Mouse (Mus musculus) MEL (cell line): Measurements from ENCODE around the gene Tm4sf20. TPM values are rescaled to one million over a fixed set of nuclear protein-coding genes. Genes with fewer than 3 reads are reported as not detected.

ENCODE experiments used
- DNase-seq: peaks from one replicate; pipeline ENCODE4 v3.0.0; 2011; ENCODE audit warnings: low read depth, low spot score
- H3K27ac ChIP-seq: 2 replicates; pipeline ENCODE4 v1.5.1; 2012; ENCODE audit warnings: low read depth, mild to moderate bottlenecking, control low read depth, low read length, moderate library complexity; ENCODE audit not compliant: control insufficient read depth
- H3K27me3 ChIP-seq, 2 experiments: fragments of 150-350 bp in 1 of 2; sonication (generic) in 1 of 2; 2 replicates each; pipeline ENCODE4 v1.6.1; 2012; ENCODE audit warnings: low read length in 2 of 2, mild to moderate bottlenecking in 2 of 2, improper control_type of control experiment in 1 of 2, moderate library complexity in 1 of 2; ENCODE audit not compliant: insufficient read depth in 2 of 2, control insufficient read depth in 1 of 2
- H3K36me3 ChIP-seq, 2 experiments: 2 replicates each; pipeline ENCODE4 v1.6.1; 2012 to 2014; ENCODE audit warnings: low read length in 2 of 2, improper control_type of control experiment in 1 of 2, inconsistent platforms in 1 of 2, mild to moderate bottlenecking in 1 of 2; ENCODE audit not compliant: insufficient read depth in 2 of 2, control insufficient read depth in 1 of 2
- H3K4me1 ChIP-seq, 2 experiments: fragments of 150-350 bp in 1 of 2; sonication (generic) in 1 of 2; 2 replicates each; pipeline ENCODE4 v1.6.1; 2012; ENCODE audit warnings: low read length in 2 of 2, improper control_type of control experiment in 1 of 2, mild to moderate bottlenecking in 1 of 2; ENCODE audit not compliant: insufficient read depth in 2 of 2, control insufficient read depth in 1 of 2
- H3K4me3 ChIP-seq, 2 experiments: fragments of 150-350 bp in 1 of 2; sonication (generic) in 1 of 2; 2 replicates each; pipeline ENCODE4 v1.5.1; 2012; ENCODE audit warnings: low read depth in 2 of 2, low read length in 2 of 2, mild to moderate bottlenecking in 2 of 2, moderate library complexity in 2 of 2, control low read depth in 1 of 2, improper control_type of control experiment in 1 of 2; ENCODE audit not compliant: control insufficient read depth in 1 of 2, insufficient read depth in 1 of 2
- H3K79me2 ChIP-seq: 2 replicates; pipeline ENCODE4 v1.6.1; 2012; ENCODE audit warnings: mild to moderate bottlenecking, low read length, moderate library complexity; ENCODE audit not compliant: control insufficient read depth, poor library complexity, insufficient read depth
- H3K9ac ChIP-seq: 2 replicates; pipeline ENCODE4 v1.6.1; 2012; ENCODE audit warnings: low read depth, mild to moderate bottlenecking, control low read depth, low read length, moderate library complexity; ENCODE audit not compliant: control insufficient read depth, poor library complexity, severe bottlenecking
- H3K9me3 ChIP-seq: fragments of 150-350 bp; sonication (generic); replicated peaks from 2 replicates; pipeline ENCODE4 v1.6.1; 2012; ENCODE audit warnings: mild to moderate bottlenecking, low read length, improper control_type of control experiment, moderate library complexity; ENCODE audit not compliant: insufficient read depth
- CTCF ChIP-seq, 3 experiments: IDR thresholded peaks in 2 of 3; conservative IDR thresholded peaks in 1 of 3; 2 replicates each; pipeline ENCODE4 v1.5.1; 2011 to 2012; ENCODE audit warnings: low read length in 3 of 3, low read depth in 2 of 3, mild to moderate bottlenecking in 2 of 3, improper control_type of control experiment in 1 of 3, inconsistent platforms in 1 of 3, mixed read lengths in 1 of 3, moderate library complexity in 1 of 3; ENCODE audit not compliant: control insufficient read depth in 1 of 3, insufficient read depth in 1 of 3, poor library complexity in 1 of 3, severe bottlenecking in 1 of 3
- ELF1 ChIP-seq: IDR thresholded peaks from 2 replicates; pipeline ENCODE4 v1.6.1; 2014; ENCODE audit warnings: low read depth, mild to moderate bottlenecking, inconsistent platforms, low read length, improper control_type of control experiment, moderate library complexity
- ETS1 ChIP-seq: IDR thresholded peaks from 2 replicates; pipeline ENCODE4 v1.6.1; 2012; ENCODE audit warnings: low read depth, mild to moderate bottlenecking, inconsistent platforms, low read length, improper control_type of control experiment, moderate library complexity
- GATA1 ChIP-seq: IDR thresholded peaks from 2 replicates; pipeline ENCODE4 v1.6.1; 2011; ENCODE audit warnings: low read depth, low read length, improper control_type of control experiment
- HCFC1 ChIP-seq: IDR thresholded peaks from 2 replicates; pipeline ENCODE4 v1.6.1; 2012; ENCODE audit warnings: low read depth, mild to moderate bottlenecking, inconsistent platforms, low read length, improper control_type of control experiment, moderate library complexity
- JUND ChIP-seq: IDR thresholded peaks from 2 replicates; pipeline ENCODE4 v1.6.1; 2011; ENCODE audit warnings: low read depth, mild to moderate bottlenecking, improper control_type of control experiment, low read length
- KAT2A ChIP-seq: conservative IDR thresholded peaks from 2 replicates; pipeline ENCODE4 v1.6.1; 2012; ENCODE audit warnings: low read depth, low read length, improper control_type of control experiment, inconsistent platforms
- MAFK ChIP-seq: IDR thresholded peaks from 2 replicates; pipeline ENCODE4 v1.6.1; 2011; ENCODE audit warnings: low read depth, mild to moderate bottlenecking, low read length, improper control_type of control experiment, borderline replicate concordance
- MAZ ChIP-seq: IDR thresholded peaks from 2 replicates; pipeline ENCODE4 v1.6.1; 2012; ENCODE audit warnings: low read depth, mild to moderate bottlenecking, inconsistent platforms, low read length, improper control_type of control experiment
- MXI1 ChIP-seq: IDR thresholded peaks from 2 replicates; pipeline ENCODE4 v1.6.1; 2011; ENCODE audit warnings: mild to moderate bottlenecking, low read depth, low read length, improper control_type of control experiment
- MYB ChIP-seq: IDR thresholded peaks from 2 replicates; pipeline ENCODE4 v1.6.1; 2011; ENCODE audit warnings: mild to moderate bottlenecking, low read depth, low read length, improper control_type of control experiment
- POLR2AphosphoS2 ChIP-seq: IDR thresholded peaks from 2 replicates; pipeline ENCODE4 v1.6.1; 2011; ENCODE audit warnings: low read length, improper control_type of control experiment
- POLR2AphosphoS5 ChIP-seq: IDR thresholded peaks from 2 replicates; pipeline ENCODE4 v1.6.1; 2012; ENCODE audit warnings: low read depth, borderline replicate concordance, mild to moderate bottlenecking, inconsistent platforms, low read length, moderate library complexity, mixed read lengths
- RAD21 ChIP-seq: IDR thresholded peaks from 2 replicates; pipeline ENCODE4 v1.6.1; 2011; ENCODE audit warnings: mild to moderate bottlenecking, low read depth, low read length, improper control_type of control experiment
- SIN3A ChIP-seq: IDR thresholded peaks from 2 replicates; pipeline ENCODE4 v1.6.1; 2012; ENCODE audit warnings: low read length, improper control_type of control experiment, inconsistent platforms
- SMC3 ChIP-seq: IDR thresholded peaks from 2 replicates; pipeline ENCODE4 v1.6.1; 2011; ENCODE audit warnings: low read depth, low read length, improper control_type of control experiment
- TAL1 ChIP-seq: IDR thresholded peaks from 2 replicates; pipeline ENCODE4 v1.6.1; 2012; ENCODE audit warnings: mild to moderate bottlenecking, inconsistent platforms, low read length, moderate library complexity, mixed read lengths
- UBTF ChIP-seq: IDR thresholded peaks from 2 replicates; pipeline ENCODE4 v1.6.1; 2012; ENCODE audit warnings: low read depth, mild to moderate bottlenecking, inconsistent platforms, low read length, improper control_type of control experiment, moderate library complexity, borderline replicate concordance; ENCODE audit not compliant: insufficient read depth
- USF2 ChIP-seq, 2 experiments: IDR thresholded peaks; 2 replicates each; pipeline ENCODE4 v1.6.1; 2011 to 2012; ENCODE audit warnings: improper control_type of control experiment in 2 of 2, low read length in 2 of 2, borderline replicate concordance in 1 of 2, inconsistent platforms in 1 of 2, low read depth in 1 of 2, mild to moderate bottlenecking in 1 of 2; ENCODE audit not compliant: insufficient read depth in 1 of 2
- ZC3H11A ChIP-seq: IDR thresholded peaks from 2 replicates; pipeline ENCODE4 v1.6.1; 2012; ENCODE audit warnings: low read depth, mild to moderate bottlenecking, inconsistent platforms, low read length, improper control_type of control experiment
- ZNF384 ChIP-seq: IDR thresholded peaks from 2 replicates; pipeline ENCODE4 v1.6.1; 2012; ENCODE audit warnings: low read depth, mild to moderate bottlenecking, inconsistent platforms, low read length, improper control_type of control experiment
- polyA plus RNA-seq, 2 experiments: library from polyadenylated mRNA; stranded (reverse) in 1 of 2; unstranded in 1 of 2; fragments of >175 nt in 1 of 2; fragments of >200 nt in 1 of 2; gene quantifications; 2 replicates each; pipeline versions ENCODE4 v1.2.1 to v1.2.4; 2012; ENCODE audit warnings: low replicate concordance in 2 of 2, low read depth in 1 of 2; ENCODE audit not compliant: insufficient read length in 2 of 2, insufficient read depth in 1 of 2, missing spikeins in 1 of 2
- total RNA-seq: library from RNA; depleted of rRNA; stranded (reverse); fragments of 300-350 nt; gene quantifications from 2 replicates; pipeline ENCODE4 v1.2.3, GENCODE M21; 2012

Tm4sf20 gene
- total and polyA plus RNA-seq, 3 experiments: not detected

- TF ChIP-seq RAD21 (no peak), MAFK (no peak), UBTF (no peak), TAL1 (no peak), JUND (no peak), MAZ (no peak), KAT2A (no peak), GATA1 (no peak)
- TF ChIP-seq, all 39 proteins: peak for 0
- H3K36me3 ChIP-seq: no peaks in the 10 kb centered on the region
- no peak for DNase-seq
- no peaks in the 10 kb centered on the region for H3K4me1 ChIP-seq
- H3K27ac ChIP-seq: no peak overlapping the region
- no peak overlapping the region for H3K4me3 ChIP-seq
- H3K9me3 ChIP-seq: no peaks in the 10 kb centered on the region
- H3K9ac ChIP-seq: no peak overlapping the region
- H3K79me2 ChIP-seq: no peaks in the 10 kb centered on the region
- peaks cover 0 to 1% of the 10 kb centered on the region in 2 experiments; a peak in 2 of 4 replicates for H3K27me3 ChIP-seq
Observed at GRCm38 (mm10) chr1:82808564-82808963, 40.3 kb upstream of the Tm4sf20 start.

- H3K4me3 ChIP-seq: no peak overlapping the region
- H3K79me2 ChIP-seq: no peaks in the 10 kb centered on the region
- H3K9ac ChIP-seq: no peak overlapping the region
- TF ChIP-seq POLR2AphosphoS2 (no peak), MYB (no peak), TAL1 (no peak), HCFC1 (no peak), GATA1 (no peak), ETS1 (no peak), JUND (no peak), MXI1 (no peak), USF2 (IDR thresholded peaks at IDR 0.05; ENCODE audit: borderline replicate concordance in 1 of 2, insufficient read depth in 1 of 2, low read depth in 1 of 2, low read length in 2 of 2) (no peak), SMC3 (no peak), UBTF (no peak), ELF1 (no peak), POLR2AphosphoS5 (no peak), SIN3A (no peak), KAT2A (no peak), CTCF (IDR thresholded peaks at IDR 0.05 in 2 of 3, conservative IDR thresholded peaks at IDR 0.05 in 1 of 3; ENCODE audit: control insufficient read depth in 1 of 3, insufficient read depth in 1 of 3, low read depth in 2 of 3, low read length in 3 of 3, poor library complexity in 1 of 3, severe bottlenecking in 1 of 3) (no peak), ZC3H11A (no peak), ZNF384 (no peak)
- H3K36me3 ChIP-seq: no peaks in the 10 kb centered on the region
- DNase-seq: no peak
- no peak overlapping the region for H3K27ac ChIP-seq
- H3K4me1 ChIP-seq: no peaks in the 10 kb centered on the region
- H3K9me3 ChIP-seq: no peaks in the 10 kb centered on the region
- peaks cover 0 to 1% of the 10 kb centered on the region in 2 experiments; a peak in 2 of 4 replicates for H3K27me3 ChIP-seq
Observed at GRCm38 (mm10) chr1:82807206-82807605, 38.9 kb upstream of the Tm4sf20 start.
